Mouse (Mus musculus): ENCODE measurements around the gene Prokr1.

- TF ChIP-seq CTCF (IDR thresholded peaks at IDR 0.05; ENCODE audit: low read depth) = no peak
- TF ChIP-seq EP300 (optimal IDR thresholded peaks at IDR 0.05) = no peak
Observed at GRCm38 (mm10) chr6:87632176-87632575, 41.6 kb upstream of the Prokr1 start.

Data from stomach, postnatal 0 days (tissue).